Mouse (Mus musculus): ENCODE measurements around the gene Npas2.

- TF ChIP-seq CTCF (IDR thresholded peaks at IDR 0.05; ENCODE audit: borderline replicate concordance, insufficient read depth, low read depth, low read length): no peak
- TF ChIP-seq POLR2A (IDR thresholded peaks at IDR 0.05; ENCODE audit: borderline replicate concordance, insufficient read depth, low read length): no peak
Observed at GRCm38 (mm10) chr1:39367045-39367444, 173.5 kb downstream of the Npas2 start.
